Mouse (Mus musculus) embryonic fibroblast, embryonic 13.5 days (primary cell): ENCODE data around the gene Art4. TPM values are rescaled to one million over a fixed set of nuclear protein-coding genes. Genes with fewer than 3 reads are reported as not detected.

Experiments
- H3K27ac ChIP-seq: 2 replicates; pipeline ENCODE4 v1.5.1; 2012; ENCODE audit warnings: low read length, control low read depth, inconsistent platforms; ENCODE audit not compliant: insufficient read depth
- H3K4me1 ChIP-seq: 2 replicates; pipeline ENCODE4 v1.6.1; 2011; ENCODE audit warnings: low read length; ENCODE audit not compliant: control insufficient read depth, insufficient read depth
- H3K4me3 ChIP-seq: 2 replicates; pipeline ENCODE4 v1.5.1; 2011; ENCODE audit warnings: mild to moderate bottlenecking, control low read depth, low read length; ENCODE audit not compliant: insufficient read depth
- CTCF ChIP-seq: IDR thresholded peaks from 2 replicates; pipeline ENCODE4 v1.5.1; 2011; ENCODE audit warnings: mild to moderate bottlenecking, control low read depth, low read length, moderate library complexity, borderline replicate concordance; ENCODE audit not compliant: insufficient read depth
- POLR2A ChIP-seq: IDR thresholded peaks from 2 replicates; pipeline ENCODE4 v1.6.1; 2011; ENCODE audit warnings: low read depth, mild to moderate bottlenecking, control low read depth, low read length, moderate library complexity
- polyA plus RNA-seq: library from polyadenylated mRNA; stranded (reverse); fragments of >200 nt; gene quantifications from 2 replicates; pipeline ENCODE4 v1.2.4, GENCODE M21; 2011; ENCODE audit warnings: low read depth; ENCODE audit not compliant: missing spikeins, insufficient read length

The Art4 gene
- polyA plus RNA-seq, 1 experiment: not detected

DNA sequence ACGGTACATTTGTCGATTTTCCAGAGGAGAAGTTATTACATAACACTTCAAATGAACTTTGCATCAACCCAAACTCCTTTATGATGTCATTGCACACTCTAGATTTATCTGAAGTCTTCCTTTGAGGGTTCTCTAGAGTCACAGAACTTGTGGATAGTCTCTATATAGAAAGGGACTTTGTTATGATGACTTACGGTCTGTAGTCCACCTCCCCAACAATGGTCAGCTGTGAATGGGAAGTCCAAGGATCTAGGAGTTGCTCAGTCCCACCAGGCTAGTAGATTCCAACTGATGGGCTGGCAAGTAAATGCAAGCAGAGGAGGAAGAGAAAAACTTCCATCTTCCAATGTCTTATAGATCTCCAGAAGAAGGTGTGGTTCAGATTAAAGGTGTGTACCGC lies 28.9 kb downstream of the Art4 start:
- Histone ChIP-seq H3K4me1 (no peaks in the 10 kb centered on the region), H3K4me3 (peak overlapping the region; percentile 78), H3K27ac (peak overlapping the region; percentile 60; the same call in 1 of the 2 replicates)
- TF ChIP-seq POLR2A (no peak), CTCF (no peak)

- no peaks in the 10 kb centered on the region for H3K4me1 ChIP-seq
- TF ChIP-seq POLR2A (peak; percentile 95), CTCF (no peak)
These were observed 29.5 kb downstream of the Art4 start, which contains the start of gene Wbp11 for GRCm38 (mm10) chr6:136827881-136828561. Wbp11 (minus strand) TSS chr6:136828233.

GRCm38 (mm10) chr6:136827516-136827880 lies 30.0 kb downstream of the Art4 start, which contains the start of gene BC049715:
BC049715 (plus strand) TSS chr6:136827626.
- Histone ChIP-seq H3K27ac (peak within 1 kb of the TSS; percentile 60; the same call in 1 of the 2 replicates), H3K4me3 (peak within 1 kb of the TSS; percentile 88), H3K4me1 (no peaks in the 10 kb centered on the region)
- TF ChIP-seq CTCF: no peak
- no peak for TF ChIP-seq POLR2A

More at GRCm38 (mm10) chr6:136827881-136828561, 29.5 kb downstream of the Art4 start, which contains the start of gene Wbp11:
- Histone ChIP-seq H3K4me3 (peak within 1 kb of the TSS; percentile 88), H3K27ac (peak within 1 kb of the TSS; percentile 60; the same call in 1 of the 2 replicates)

DNA sequence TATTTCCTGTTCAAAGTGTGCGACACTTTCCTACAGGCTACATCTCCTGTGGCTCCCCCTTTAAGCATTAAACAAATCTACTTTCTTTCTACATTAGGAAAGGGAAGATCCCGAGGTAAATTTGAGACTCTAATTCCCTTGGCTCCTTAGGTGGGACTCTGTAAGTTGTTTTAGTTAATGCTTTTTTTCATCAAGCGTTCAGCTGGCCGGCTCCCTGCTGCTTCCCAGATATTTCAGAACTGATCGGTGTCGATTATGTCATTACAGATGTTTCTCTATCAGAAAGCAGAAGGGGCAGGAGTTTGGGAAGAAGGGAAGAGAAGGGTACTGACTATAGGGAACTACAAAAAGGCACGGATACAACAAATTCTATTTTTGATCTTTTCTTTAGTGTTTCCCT lies 30.4 kb downstream of the Art4 start:
- no peak overlapping the region for H3K27ac ChIP-seq
- TF ChIP-seq CTCF: no peak
- no peak for TF ChIP-seq POLR2A
- peak overlapping the region; percentile 88 for H3K4me3 ChIP-seq
- H3K4me1 ChIP-seq: no peaks in the 10 kb centered on the region

GRCm38 (mm10) chr6:136824987-136825386 lies 32.5 kb downstream of the Art4 start:
- Histone ChIP-seq H3K27ac (no peak overlapping the region), H3K4me3 (no peak overlapping the region), H3K4me1 (no peaks in the 10 kb centered on the region)
- TF ChIP-seq POLR2A (no peak), CTCF (no peak)

GRCm38 (mm10) chr6:136821086-136821485 lies 36.4 kb downstream of the Art4 start:
- TF ChIP-seq POLR2A: no peak
- no peak for TF ChIP-seq CTCF
- no peak overlapping the region for H3K4me3 ChIP-seq
- no peaks in the 10 kb centered on the region for H3K4me1 ChIP-seq
- no peak overlapping the region for H3K27ac ChIP-seq

DNA sequence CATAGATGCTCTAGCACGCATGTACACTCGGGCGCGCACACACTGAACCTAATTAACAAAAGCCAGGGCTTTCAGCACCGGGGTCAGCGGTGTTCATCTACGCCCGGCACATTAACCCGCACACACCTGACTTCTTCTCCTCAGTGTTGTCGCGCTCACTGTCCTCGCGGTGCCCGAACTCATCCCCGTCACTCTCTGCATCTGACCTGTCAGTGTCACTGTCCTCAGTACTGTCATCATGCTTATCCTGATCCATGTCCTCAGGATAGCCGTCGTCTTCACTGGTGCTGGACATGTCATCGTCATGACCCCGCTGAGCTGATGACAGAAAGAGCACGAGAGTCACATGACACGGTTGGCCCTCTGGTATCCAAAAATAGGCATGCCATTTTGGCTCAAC lies 37.2 kb downstream of the Art4 start:
- H3K4me1 ChIP-seq: no peaks in the 10 kb centered on the region
- TF ChIP-seq CTCF (no peak), POLR2A (no peak)
- H3K27ac ChIP-seq: no peak overlapping the region
- no peak overlapping the region for H3K4me3 ChIP-seq

- Histone ChIP-seq H3K4me1 (no peaks in the 10 kb centered on the region; the same call in 1 of the 2 replicates), H3K27ac (no peak overlapping the region), H3K4me3 (no peak overlapping the region)
- no peak for TF ChIP-seq CTCF
- TF ChIP-seq POLR2A: no peak
These were observed 40.0 kb downstream of the Art4 start for GRCm38 (mm10) chr6:136817549-136817948.

GRCm38 (mm10) chr6:136816826-136817225 lies 40.7 kb downstream of the Art4 start:
- Histone ChIP-seq H3K4me3 (no peak overlapping the region), H3K27ac (no peak overlapping the region), H3K4me1 (no peaks in the 10 kb centered on the region; the same call in 1 of the 2 replicates)
- no peak for TF ChIP-seq CTCF
- no peak for TF ChIP-seq POLR2A

GRCm38 (mm10) chr6:136815381-136815780 lies 42.2 kb downstream of the Art4 start:
- Histone ChIP-seq H3K4me1 (no peaks in the 10 kb centered on the region; the same call in 1 of the 2 replicates), H3K27ac (no peak overlapping the region), H3K4me3 (no peak overlapping the region)
- TF ChIP-seq CTCF: no peak
- no peak for TF ChIP-seq POLR2A
